Mouse (Mus musculus) right cerebral cortex, postnatal 14 days (tissue): ENCODE results near the gene Gpr132.
"Not testable (repeated sequence)": the region's sequence is repeated elsewhere in the genome, so short reads cannot be mapped to it uniquely, and the experiment has no call there.

Experiments
- DNase-seq: peaks from one replicate; pipeline ENCODE4 v3.0.0; 2022

Gpr132 gene

DNA sequence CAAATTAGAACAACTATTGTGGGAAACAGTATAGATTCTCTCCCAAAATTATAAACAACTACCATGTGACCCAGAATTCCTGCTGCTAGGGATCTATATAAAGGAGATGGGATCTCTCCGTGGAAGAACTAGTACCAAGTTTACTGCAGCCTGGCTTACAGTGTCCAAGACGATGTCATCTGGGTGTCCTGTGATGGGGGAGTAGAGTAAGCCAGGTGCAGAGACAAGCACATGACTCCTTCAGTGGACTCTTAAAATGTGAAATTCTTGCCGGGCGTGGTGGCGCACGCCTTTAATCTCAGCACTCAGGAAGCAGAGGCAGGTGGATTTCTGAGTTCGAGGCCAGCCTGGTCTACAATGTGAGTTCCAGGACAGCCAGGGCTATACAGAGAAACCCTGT is 51.2 kb downstream of the Gpr132 start:
- DNase-seq, result not testable (repeated sequence)

- DNase-seq, result peak; percentile 60
These were observed 51.7 kb downstream of the Gpr132 start for GRCm38 (mm10) chr12:112816294-112816693.

DNA sequence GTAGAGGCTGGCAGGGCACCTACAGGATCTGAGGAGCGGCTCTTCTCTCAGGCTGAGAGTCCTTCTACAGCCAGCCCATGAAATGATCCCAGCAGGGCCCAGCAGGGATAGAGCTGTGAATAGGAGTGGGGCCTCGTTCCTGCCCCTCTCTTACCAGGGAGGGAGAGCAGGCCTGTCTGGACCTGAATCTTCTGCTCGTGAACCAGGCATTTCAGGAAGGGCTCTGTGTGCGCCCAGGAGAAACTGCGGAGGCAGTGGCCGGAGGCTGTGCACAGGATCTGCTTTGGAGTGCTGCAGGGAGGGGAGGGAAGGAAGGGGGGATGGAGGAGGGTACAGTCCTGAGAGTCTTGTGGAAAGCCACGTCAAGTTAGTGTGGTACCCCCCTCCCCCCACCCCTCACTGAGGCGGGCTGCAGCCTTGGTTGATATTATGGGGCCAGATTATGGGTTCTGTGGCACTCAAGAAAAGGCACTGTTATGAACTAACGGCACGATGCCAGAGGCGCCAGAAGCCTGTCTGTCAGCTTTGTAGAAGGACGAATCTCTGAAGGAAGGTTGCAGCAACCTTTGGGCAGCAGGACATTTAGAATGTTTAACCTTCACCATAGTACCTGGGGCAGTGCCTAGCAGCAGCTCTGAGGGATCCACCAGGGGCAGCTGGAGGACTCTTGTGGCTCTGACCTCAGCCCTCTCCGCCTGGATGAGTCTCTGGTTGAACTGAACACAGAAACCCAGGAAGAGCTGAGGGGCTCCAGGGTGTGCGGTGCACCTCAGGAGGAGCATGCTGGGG is 53.2 kb downstream of the Gpr132 start:
- DNase-seq, result peak; percentile 4

GRCm38 (mm10) chr12:112813370-112813769 is 54.7 kb downstream of the Gpr132 start:
- no peak for DNase-seq

- no peak for DNase-seq
These were observed 57.7 kb downstream of the Gpr132 start for GRCm38 (mm10) chr12:112810092-112810885.

GRCm38 (mm10) chr12:112809641-112810040 is 58.4 kb downstream of the Gpr132 start:
- DNase-seq, result no peak

DNA sequence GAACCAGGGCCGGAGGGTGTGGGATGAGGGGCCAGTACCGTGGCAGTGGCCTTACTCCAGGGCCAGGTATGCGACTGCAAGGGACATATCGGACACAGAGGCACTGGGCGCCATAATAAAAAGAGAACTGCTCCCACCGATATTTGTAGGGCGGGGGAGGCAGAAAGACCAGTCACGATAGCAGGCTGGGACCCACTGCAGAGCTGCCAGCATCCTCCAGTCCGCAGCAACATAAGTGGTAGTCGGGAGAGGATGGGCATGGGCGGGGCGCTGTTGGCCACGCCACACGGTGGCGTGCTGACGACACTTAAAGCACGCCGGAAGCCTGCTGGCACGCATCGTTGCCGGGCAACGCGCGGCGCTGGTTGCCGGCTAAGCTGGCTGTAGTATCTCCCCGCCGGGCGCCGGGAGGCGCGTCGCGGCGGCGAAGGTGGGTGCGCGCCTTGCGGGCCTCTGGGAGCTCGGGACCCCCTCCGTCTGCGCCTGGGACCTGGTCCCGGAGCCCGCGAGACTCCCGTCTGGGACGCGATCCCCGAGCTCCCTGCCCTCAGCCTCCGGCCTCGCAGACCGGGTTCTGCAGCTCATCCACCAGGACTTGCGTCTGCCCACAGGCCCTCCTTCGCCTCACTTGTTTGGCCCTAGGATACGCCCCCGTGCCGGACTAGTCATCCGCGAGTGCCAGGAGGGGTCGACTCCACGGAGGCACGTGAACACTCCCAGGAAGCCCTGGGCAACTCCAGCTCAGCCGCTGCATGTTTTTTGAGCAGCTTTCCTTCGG is 59.3 kb downstream of the Gpr132 start, which contains the start of gene Clba1:
Clba1 (plus strand) TSS at position 351 of the 778 bp plus-strand sequence.
- peak; percentile 93 for DNase-seq

GRCm38 (mm10) chr12:112808212-112808586 is 59.8 kb downstream of the Gpr132 start:
- no peak for DNase-seq

GRCm38 (mm10) chr12:112807796-112808195 is 60.2 kb downstream of the Gpr132 start:
- DNase-seq, result no peak

DNA sequence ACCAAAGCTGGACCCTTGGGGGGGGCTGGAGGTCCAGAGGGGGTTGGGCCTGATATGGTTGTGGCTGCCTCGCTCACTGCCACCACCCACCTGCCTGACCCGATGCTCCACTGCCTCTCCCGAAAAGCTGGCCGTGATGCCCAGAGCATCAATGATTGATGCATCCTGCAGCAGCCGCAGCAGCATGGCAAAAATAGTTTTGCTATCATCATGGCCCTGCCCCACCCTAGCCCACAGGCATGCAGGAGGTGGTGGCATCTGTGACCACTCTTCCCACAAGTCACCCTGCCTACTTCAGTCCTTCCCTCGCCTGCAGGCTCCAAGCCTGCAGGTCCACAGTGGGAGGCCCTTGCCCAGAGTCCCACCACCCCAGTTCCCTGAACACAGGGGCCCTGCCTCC is 62.0 kb downstream of the Gpr132 start:
- no peak for DNase-seq

DNA sequence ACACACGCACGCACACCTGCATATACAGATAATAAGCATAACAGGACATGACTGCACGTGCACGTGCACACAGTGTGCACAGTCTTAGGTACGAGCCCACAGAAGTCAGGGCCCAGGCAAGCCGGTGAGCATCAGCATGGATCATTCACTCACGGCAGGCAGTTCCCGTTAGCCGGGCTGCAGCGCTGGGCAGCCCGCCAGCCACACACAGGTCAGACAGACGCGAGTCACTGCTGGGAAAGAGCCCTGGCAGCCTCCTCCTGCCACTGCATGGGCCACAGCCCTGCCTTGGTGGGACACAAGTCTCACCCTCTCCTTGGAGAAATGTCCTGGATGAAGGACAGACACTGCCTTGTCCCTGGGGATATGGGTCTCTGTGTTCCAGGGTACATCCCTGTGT is 64.0 kb downstream of the Gpr132 start:
- peak; percentile 25 for DNase-seq

DNA sequence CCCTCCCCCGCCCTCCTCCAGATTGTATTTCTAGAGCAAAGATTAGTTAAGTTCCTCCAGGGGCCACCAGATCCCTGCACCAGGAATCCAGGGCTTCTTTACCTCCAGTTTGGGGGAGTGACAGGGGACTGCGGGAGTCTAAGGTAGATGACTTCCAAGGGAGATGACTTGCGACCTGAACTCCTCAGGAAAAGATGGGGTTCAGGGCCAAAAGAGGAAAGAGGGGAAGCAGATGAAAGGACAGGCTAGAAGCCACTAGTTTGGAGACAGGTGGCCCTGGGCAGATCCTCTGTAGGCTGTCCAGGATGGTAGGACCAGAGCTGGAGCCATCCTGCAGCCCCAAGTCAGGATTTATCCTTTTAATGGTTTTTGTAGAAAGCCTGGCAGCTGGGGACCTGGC is 65.1 kb downstream of the Gpr132 start:
- DNase-seq, result peak; percentile 3

GRCm38 (mm10) chr12:112801864-112802846 is 65.9 kb downstream of the Gpr132 start, which contains the start of gene Ahnak2:
Gene Ahnak2 (minus strand): TSS chr12:112802657.
- peak; percentile 51 for DNase-seq
